Mouse (Mus musculus): Measurements from ENCODE around the gene Syn3. TPM values are rescaled to one million over a fixed set of nuclear protein-coding genes. Genes with fewer than 3 reads are reported as not detected.

Gene Syn3
- total RNA-seq, 1 experiment: 1.5 TPM

DNA sequence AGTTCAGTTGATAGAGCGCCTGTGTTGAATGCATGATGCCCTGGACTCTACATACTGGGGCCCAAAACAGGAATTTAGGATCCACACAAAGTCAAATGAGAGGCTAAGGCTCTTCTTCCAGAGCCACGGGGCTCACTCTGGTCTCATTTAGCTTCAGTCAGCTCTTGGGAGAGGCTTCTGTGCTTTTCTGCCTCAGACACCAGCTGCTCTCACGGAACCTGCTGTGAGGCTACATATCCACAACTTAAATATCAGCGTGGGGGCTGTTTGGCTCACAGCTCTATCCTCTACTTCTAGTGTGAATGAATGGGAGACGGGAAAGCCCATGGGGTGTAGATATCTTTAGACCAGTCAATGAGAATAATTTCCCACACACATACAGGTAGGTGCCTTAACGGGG, 109.9 kb downstream of the Syn3 start:
- H3K36me3 ChIP-seq (ENCODE audit: control insufficient read depth, insufficient read depth, low read length, poor library complexity, severe bottlenecking): no peaks in the 10 kb centered on the region
- no peak overlapping the region for H3K4me3 ChIP-seq (ENCODE audit: insufficient read depth in 1 of 2, low read depth in 1 of 2, low read length in 2 of 2, poor library complexity in 1 of 2, severe bottlenecking in 1 of 2)
- H3K9ac ChIP-seq (ENCODE audit: insufficient read depth, low read depth, low read length, poor library complexity, severe bottlenecking): no peak overlapping the region
- peaks cover 2 to 5% of the 10 kb centered on the region in 2 experiments; a peak in 1 of 4 replicates for H3K4me1 ChIP-seq (ENCODE audit: control insufficient read depth in 2 of 2, insufficient read depth in 2 of 2, low read length in 2 of 2, poor library complexity in 1 of 2)
- in situ Hi-C loops (cut with MboI; ENCODE audit: low sequenced_read_pairs in 2 of 2, unreplicated experiment in 2 of 2): no loop called here
- no peaks in the 10 kb centered on the region for H3K9me3 ChIP-seq (ENCODE audit: control insufficient read depth, insufficient read depth, low read depth, low read length)
- DNase-seq (ENCODE audit: low read depth, low spot score): no peak
- H3K27ac ChIP-seq (ENCODE audit: insufficient read depth, low read depth, low read length, poor library complexity, severe bottlenecking): no peak overlapping the region
- TF ChIP-seq MAFK (IDR thresholded peaks at IDR 0.05; ENCODE audit: insufficient read depth, low read depth, low read length) (no peak), CHD2 (IDR thresholded peaks at IDR 0.05; ENCODE audit: low read depth, low read length) (no peak), ZC3H11A (IDR thresholded peaks at IDR 0.05; ENCODE audit: borderline replicate concordance, low read depth, low read length) (no peak), ZNF384 (IDR thresholded peaks at IDR 0.05; ENCODE audit: low read depth, low read length) (no peak), HCFC1 (IDR thresholded peaks at IDR 0.05; ENCODE audit: borderline replicate concordance, insufficient read depth, low read length) (no peak)

DNA sequence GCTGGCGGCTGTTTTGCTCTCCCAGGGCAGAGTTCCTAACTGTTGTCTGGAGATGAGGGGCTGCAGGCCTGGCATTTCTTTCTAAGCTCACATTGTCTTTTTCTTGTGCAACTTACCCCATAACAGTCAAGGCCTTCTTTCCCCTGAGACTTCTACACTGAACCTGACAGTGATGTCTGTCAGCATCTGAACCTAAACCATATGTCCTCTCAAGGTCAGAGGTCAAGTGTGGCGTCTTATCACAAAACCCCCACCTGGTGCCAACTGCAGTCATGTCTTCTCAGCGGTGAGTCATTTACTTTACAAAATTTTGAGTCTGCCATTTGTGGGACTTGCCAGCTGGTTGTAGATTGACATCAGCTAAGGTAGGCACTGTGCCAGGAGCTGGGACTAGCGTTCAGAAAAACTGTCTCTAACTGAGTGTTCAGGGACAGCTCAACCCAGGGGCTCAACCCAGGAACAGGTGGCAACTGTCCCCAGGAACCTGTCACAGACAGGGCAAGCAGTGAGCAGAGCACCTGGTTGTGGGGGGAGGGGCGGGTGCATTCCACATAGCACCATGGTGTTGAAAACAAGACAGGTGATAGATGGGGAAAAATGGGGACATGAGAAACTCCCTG, 110.8 kb downstream of the Syn3 start:
- in situ Hi-C loops (cut with MboI; ENCODE audit: low sequenced_read_pairs in 2 of 2, unreplicated experiment in 2 of 2): no loop called here
- no peak for DNase-seq (ENCODE audit: low read depth, low spot score)
- no peak for TF ChIP-seq HCFC1 (IDR thresholded peaks at IDR 0.05; ENCODE audit: borderline replicate concordance, insufficient read depth, low read length)
- TF ChIP-seq ZC3H11A (IDR thresholded peaks at IDR 0.05; ENCODE audit: borderline replicate concordance, low read depth, low read length): no peak
- TF ChIP-seq ZNF384 (IDR thresholded peaks at IDR 0.05; ENCODE audit: low read depth, low read length): no peak
- TF ChIP-seq CHD2 (IDR thresholded peaks at IDR 0.05; ENCODE audit: low read depth, low read length): no peak
- no peak for TF ChIP-seq MAFK (IDR thresholded peaks at IDR 0.05; ENCODE audit: insufficient read depth, low read depth, low read length)
- Histone ChIP-seq H3K9ac (ENCODE audit: insufficient read depth, low read depth, low read length, poor library complexity, severe bottlenecking) (no peak overlapping the region), H3K4me3 (ENCODE audit: insufficient read depth in 1 of 2, low read depth in 1 of 2, low read length in 2 of 2, poor library complexity in 1 of 2, severe bottlenecking in 1 of 2) (no peak overlapping the region), H3K4me1 (ENCODE audit: control insufficient read depth in 2 of 2, insufficient read depth in 2 of 2, low read length in 2 of 2, poor library complexity in 1 of 2) (peaks cover 2 to 5% of the 10 kb centered on the region in 2 experiments; a peak in 1 of 4 replicates), H3K27ac (ENCODE audit: insufficient read depth, low read depth, low read length, poor library complexity, severe bottlenecking) (no peak overlapping the region), H3K9me3 (ENCODE audit: control insufficient read depth, insufficient read depth, low read depth, low read length) (no peaks in the 10 kb centered on the region), H3K36me3 (ENCODE audit: control insufficient read depth, insufficient read depth, low read length, poor library complexity, severe bottlenecking) (no peaks in the 10 kb centered on the region)

DNA sequence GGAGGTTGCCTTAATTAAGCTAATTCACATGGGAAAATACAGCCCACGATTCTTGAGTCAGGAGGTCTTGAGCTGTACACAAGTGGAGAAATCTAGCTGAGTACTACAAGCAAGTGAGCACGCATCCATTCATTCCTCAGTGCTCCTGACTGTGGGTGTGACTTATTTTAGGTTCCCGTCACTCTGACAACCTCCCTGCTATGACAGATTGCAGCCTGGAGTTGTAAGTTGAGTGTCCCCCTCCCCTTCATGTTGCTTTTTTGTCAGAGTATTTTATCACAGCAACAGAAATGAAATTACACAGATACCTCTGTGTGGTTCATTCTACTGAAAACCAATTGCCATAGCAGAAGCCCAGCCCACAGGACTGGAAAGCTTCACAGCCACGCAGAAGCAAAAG, 112.5 kb downstream of the Syn3 start:
- TF ChIP-seq ZNF384 (IDR thresholded peaks at IDR 0.05; ENCODE audit: low read depth, low read length) (no peak), HCFC1 (IDR thresholded peaks at IDR 0.05; ENCODE audit: borderline replicate concordance, insufficient read depth, low read length) (no peak), CHD2 (IDR thresholded peaks at IDR 0.05; ENCODE audit: low read depth, low read length) (no peak), ZC3H11A (IDR thresholded peaks at IDR 0.05; ENCODE audit: borderline replicate concordance, low read depth, low read length) (no peak), MAFK (IDR thresholded peaks at IDR 0.05; ENCODE audit: insufficient read depth, low read depth, low read length) (no peak)
- in situ Hi-C loops (cut with MboI; ENCODE audit: low sequenced_read_pairs in 2 of 2, unreplicated experiment in 2 of 2): no loop called here
- peaks cover 2 to 5% of the 10 kb centered on the region in 2 experiments; a peak in 1 of 4 replicates for H3K4me1 ChIP-seq (ENCODE audit: control insufficient read depth in 2 of 2, insufficient read depth in 2 of 2, low read length in 2 of 2, poor library complexity in 1 of 2)
- no peak overlapping the region for H3K27ac ChIP-seq (ENCODE audit: insufficient read depth, low read depth, low read length, poor library complexity, severe bottlenecking)
- no peak overlapping the region for H3K9ac ChIP-seq (ENCODE audit: insufficient read depth, low read depth, low read length, poor library complexity, severe bottlenecking)
- H3K4me3 ChIP-seq (ENCODE audit: insufficient read depth in 1 of 2, low read depth in 1 of 2, low read length in 2 of 2, poor library complexity in 1 of 2, severe bottlenecking in 1 of 2): no peak overlapping the region
- H3K9me3 ChIP-seq (ENCODE audit: control insufficient read depth, insufficient read depth, low read depth, low read length): no peaks in the 10 kb centered on the region
- no peaks in the 10 kb centered on the region for H3K36me3 ChIP-seq (ENCODE audit: control insufficient read depth, insufficient read depth, low read length, poor library complexity, severe bottlenecking)
- DNase-seq (ENCODE audit: low read depth, low spot score): no peak

DNA sequence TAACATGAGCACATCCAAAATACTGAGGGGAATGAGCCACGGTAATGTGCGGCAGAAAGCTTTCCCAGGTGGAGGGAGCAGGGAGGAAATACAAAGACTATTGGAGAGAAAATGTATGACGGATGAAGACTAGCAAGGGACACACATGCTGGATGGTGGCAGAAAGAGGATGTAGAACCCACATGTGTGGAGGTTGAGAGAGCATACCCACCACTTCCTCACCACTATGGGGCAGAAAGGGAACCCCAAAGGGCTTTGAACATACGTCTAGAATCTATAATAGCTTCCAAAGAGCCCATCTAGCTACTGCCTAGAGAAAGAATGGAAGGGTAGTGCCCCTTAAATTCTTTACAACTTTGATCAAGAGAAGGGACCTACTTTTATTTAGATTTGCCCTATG, 113.0 kb downstream of the Syn3 start:
- H3K4me1 ChIP-seq (ENCODE audit: control insufficient read depth in 2 of 2, insufficient read depth in 2 of 2, low read length in 2 of 2, poor library complexity in 1 of 2): peaks cover 2 to 5% of the 10 kb centered on the region in 2 experiments; a peak in 1 of 4 replicates
- no peak overlapping the region for H3K9ac ChIP-seq (ENCODE audit: insufficient read depth, low read depth, low read length, poor library complexity, severe bottlenecking)
- in situ Hi-C loops (cut with MboI; ENCODE audit: low sequenced_read_pairs in 2 of 2, unreplicated experiment in 2 of 2): no loop called here
- H3K36me3 ChIP-seq (ENCODE audit: control insufficient read depth, insufficient read depth, low read length, poor library complexity, severe bottlenecking): no peaks in the 10 kb centered on the region
- no peaks in the 10 kb centered on the region for H3K9me3 ChIP-seq (ENCODE audit: control insufficient read depth, insufficient read depth, low read depth, low read length)
- no peak overlapping the region for H3K4me3 ChIP-seq (ENCODE audit: insufficient read depth in 1 of 2, low read depth in 1 of 2, low read length in 2 of 2, poor library complexity in 1 of 2, severe bottlenecking in 1 of 2)
- TF ChIP-seq ZNF384 (IDR thresholded peaks at IDR 0.05; ENCODE audit: low read depth, low read length) (no peak), MAFK (IDR thresholded peaks at IDR 0.05; ENCODE audit: insufficient read depth, low read depth, low read length) (no peak), CHD2 (IDR thresholded peaks at IDR 0.05; ENCODE audit: low read depth, low read length) (no peak), ZC3H11A (IDR thresholded peaks at IDR 0.05; ENCODE audit: borderline replicate concordance, low read depth, low read length) (no peak), HCFC1 (IDR thresholded peaks at IDR 0.05; ENCODE audit: borderline replicate concordance, insufficient read depth, low read length) (no peak)
- no peak for DNase-seq (ENCODE audit: low read depth, low spot score)
- H3K27ac ChIP-seq (ENCODE audit: insufficient read depth, low read depth, low read length, poor library complexity, severe bottlenecking): no peak overlapping the region
